Mouse (Mus musculus): ENCODE data around the gene Col23a1. TPM values are rescaled to one million over a fixed set of nuclear protein-coding genes. Genes with fewer than 3 reads are reported as not detected.

Col23a1 gene
- polyA plus RNA-seq, 1 experiment from 2014 or later, result 21.6 TPM

DNA sequence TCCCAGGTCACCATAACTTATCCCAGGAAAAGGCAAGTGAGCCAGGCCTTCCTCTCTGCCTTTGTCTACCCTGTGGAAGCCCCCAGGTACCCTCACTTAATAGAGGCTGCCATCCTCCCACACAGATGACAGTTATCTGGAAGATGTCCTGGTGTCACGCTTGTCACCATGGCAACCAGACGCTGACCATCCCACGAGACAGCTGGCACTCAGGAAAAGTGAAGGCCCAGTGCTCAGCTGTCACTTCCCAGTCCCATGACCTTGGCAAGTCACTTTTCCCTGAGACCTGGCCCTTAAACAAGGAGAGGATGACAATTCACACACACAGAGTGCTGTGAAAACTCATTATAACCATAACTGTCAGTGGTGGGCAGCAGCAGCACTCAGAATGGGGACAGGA lies 262.4 kb downstream of the Col23a1 start:
- 63% methylated on average over 3 of the region's 3 CpGs for WGBS
- H3K36me3 ChIP-seq (ENCODE audit: control insufficient read depth, insufficient read depth, low read length), result no peaks in the 10 kb centered on the region
- no peak overlapping the region for H3K9ac ChIP-seq (replicated peaks; ENCODE audit: low read depth, low read length)
- no peak overlapping the region for H3K4me2 ChIP-seq (replicated peaks; ENCODE audit: low read depth, low read length)
- peaks cover 7% of the 10 kb centered on the region; the same call in 1 of the 2 replicates for H3K4me1 ChIP-seq (ENCODE audit: control insufficient read depth, insufficient read depth, low read length)
- H3K9me3 ChIP-seq (ENCODE audit: control insufficient read depth, low read depth, low read length), result no peaks in the 10 kb centered on the region
- no peak overlapping the region for H3K4me3 ChIP-seq (ENCODE audit: low read depth, low read length)
- no peak for ATAC-seq (ENCODE audit: insufficient number of reproducible peaks, insufficient read depth, low FRiP score, low read depth)
- no peak overlapping the region for H3K27ac ChIP-seq (ENCODE audit: low read length)
- no peaks in the 10 kb centered on the region for H3K27me3 ChIP-seq (ENCODE audit: control insufficient read depth, insufficient read depth, low read length)

GRCm38 (mm10) chr11:51554590-51554989 lies 264.9 kb downstream of the Col23a1 start:
- Histone ChIP-seq H3K36me3 (ENCODE audit: control insufficient read depth, insufficient read depth, low read length) (no peaks in the 10 kb centered on the region), H3K4me3 (ENCODE audit: low read depth, low read length) (no peak overlapping the region), H3K27ac (ENCODE audit: low read length) (no peak overlapping the region), H3K9ac (replicated peaks; ENCODE audit: low read depth, low read length) (no peak overlapping the region), H3K4me1 (ENCODE audit: control insufficient read depth, insufficient read depth, low read length) (peaks cover 7% of the 10 kb centered on the region; the same call in 1 of the 2 replicates), H3K4me2 (replicated peaks; ENCODE audit: low read depth, low read length) (no peak overlapping the region), H3K9me3 (ENCODE audit: control insufficient read depth, low read depth, low read length) (no peaks in the 10 kb centered on the region), H3K27me3 (ENCODE audit: control insufficient read depth, insufficient read depth, low read length) (no peaks in the 10 kb centered on the region)
- ATAC-seq (ENCODE audit: insufficient number of reproducible peaks, insufficient read depth, low FRiP score, low read depth), result no peak
- WGBS, result 61% methylated on average over 8 of the region's 10 CpGs

DNA sequence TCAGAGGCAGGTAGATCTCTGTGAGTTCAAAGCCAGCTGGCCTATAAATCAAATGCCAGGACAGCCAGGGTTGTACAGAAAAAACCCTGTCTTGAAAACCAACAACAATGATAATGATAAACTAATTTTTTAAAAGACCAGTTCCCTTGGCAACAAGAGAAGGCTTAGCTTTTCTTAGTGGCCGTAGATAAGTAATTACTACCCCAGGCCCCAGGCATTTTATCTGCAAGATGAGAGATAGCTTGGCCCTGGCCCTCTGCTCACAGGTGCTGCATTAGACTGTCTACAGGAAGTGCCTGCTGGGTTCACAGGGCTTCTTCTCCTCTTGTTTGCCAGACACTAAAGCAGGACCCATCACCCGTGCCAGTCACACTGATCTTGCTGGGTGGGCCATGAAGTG lies 265.3 kb downstream of the Col23a1 start:
- Histone ChIP-seq H3K9ac (replicated peaks; ENCODE audit: low read depth, low read length) (no peak overlapping the region), H3K36me3 (ENCODE audit: control insufficient read depth, insufficient read depth, low read length) (no peaks in the 10 kb centered on the region), H3K9me3 (ENCODE audit: control insufficient read depth, low read depth, low read length) (no peaks in the 10 kb centered on the region), H3K27me3 (ENCODE audit: control insufficient read depth, insufficient read depth, low read length) (no peaks in the 10 kb centered on the region), H3K27ac (ENCODE audit: low read length) (no peak overlapping the region), H3K4me3 (ENCODE audit: low read depth, low read length) (no peak overlapping the region), H3K4me1 (ENCODE audit: control insufficient read depth, insufficient read depth, low read length) (peaks cover 7% of the 10 kb centered on the region; the same call in 1 of the 2 replicates), H3K4me2 (replicated peaks; ENCODE audit: low read depth, low read length) (no peak overlapping the region)
- ATAC-seq (ENCODE audit: insufficient number of reproducible peaks, insufficient read depth, low FRiP score, low read depth), result no peak
- WGBS, result 29% methylated on average over 2 of the region's 2 CpGs

DNA sequence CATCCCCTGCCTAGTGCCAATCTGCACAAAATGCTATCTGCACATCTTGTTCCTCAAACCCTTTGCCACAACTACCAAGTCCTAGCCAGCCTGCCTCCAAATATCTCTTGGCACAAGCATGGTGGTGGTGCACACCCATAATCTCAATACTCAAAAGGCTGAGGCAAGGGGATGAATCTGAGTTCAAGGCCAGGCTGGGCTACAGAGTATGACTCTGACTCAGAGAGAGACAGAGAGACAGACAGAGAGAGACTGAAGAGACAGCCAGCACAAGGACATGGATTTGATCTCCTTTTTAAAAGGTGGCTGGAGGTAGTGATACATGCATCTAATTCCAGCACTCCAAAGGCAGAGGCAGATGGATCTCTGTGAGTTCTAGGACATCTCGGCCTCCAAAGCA lies 273.6 kb downstream of the Col23a1 start:
- no peak overlapping the region for H3K27ac ChIP-seq (ENCODE audit: low read length)
- no peak for ATAC-seq (ENCODE audit: insufficient number of reproducible peaks, insufficient read depth, low FRiP score, low read depth)
- H3K36me3 ChIP-seq (ENCODE audit: control insufficient read depth, insufficient read depth, low read length), result no peaks in the 10 kb centered on the region
- H3K4me3 ChIP-seq (ENCODE audit: low read depth, low read length), result no peak overlapping the region
- WGBS, result 88% methylated on average over 1 of the region's 1 CpGs
- no peaks in the 10 kb centered on the region for H3K4me1 ChIP-seq (ENCODE audit: control insufficient read depth, insufficient read depth, low read length)
- no peaks in the 10 kb centered on the region for H3K27me3 ChIP-seq (ENCODE audit: control insufficient read depth, insufficient read depth, low read length)
- no peak overlapping the region for H3K4me2 ChIP-seq (replicated peaks; ENCODE audit: low read depth, low read length)
- no peak overlapping the region for H3K9ac ChIP-seq (replicated peaks; ENCODE audit: low read depth, low read length)
- H3K9me3 ChIP-seq (ENCODE audit: control insufficient read depth, low read depth, low read length), result no peaks in the 10 kb centered on the region

GRCm38 (mm10) chr11:51565062-51565461 lies 275.3 kb downstream of the Col23a1 start:
- no peak for ATAC-seq (ENCODE audit: insufficient number of reproducible peaks, insufficient read depth, low FRiP score, low read depth)
- Histone ChIP-seq H3K36me3 (ENCODE audit: control insufficient read depth, insufficient read depth, low read length) (no peaks in the 10 kb centered on the region), H3K9ac (replicated peaks; ENCODE audit: low read depth, low read length) (no peak overlapping the region), H3K27ac (ENCODE audit: low read length) (no peak overlapping the region), H3K9me3 (ENCODE audit: control insufficient read depth, low read depth, low read length) (no peaks in the 10 kb centered on the region), H3K4me2 (replicated peaks; ENCODE audit: low read depth, low read length) (no peak overlapping the region), H3K4me1 (ENCODE audit: control insufficient read depth, insufficient read depth, low read length) (no peaks in the 10 kb centered on the region), H3K4me3 (ENCODE audit: low read depth, low read length) (no peak overlapping the region), H3K27me3 (ENCODE audit: control insufficient read depth, insufficient read depth, low read length) (no peaks in the 10 kb centered on the region)
- WGBS, result 44% methylated on average over 3 of the region's 3 CpGs

GRCm38 (mm10) chr11:51565951-51566350 lies 276.2 kb downstream of the Col23a1 start:
- H3K36me3 ChIP-seq (ENCODE audit: control insufficient read depth, insufficient read depth, low read length), result no peaks in the 10 kb centered on the region
- ATAC-seq (ENCODE audit: insufficient number of reproducible peaks, insufficient read depth, low FRiP score, low read depth), result no peak
- no peak overlapping the region for H3K9ac ChIP-seq (replicated peaks; ENCODE audit: low read depth, low read length)
- no peak overlapping the region for H3K4me3 ChIP-seq (ENCODE audit: low read depth, low read length)
- H3K9me3 ChIP-seq (ENCODE audit: control insufficient read depth, low read depth, low read length), result no peaks in the 10 kb centered on the region
- no peak overlapping the region for H3K27ac ChIP-seq (ENCODE audit: low read length)
- H3K4me2 ChIP-seq (replicated peaks; ENCODE audit: low read depth, low read length), result no peak overlapping the region
- WGBS, result 89% methylated on average over 6 of the region's 6 CpGs
- no peaks in the 10 kb centered on the region for H3K27me3 ChIP-seq (ENCODE audit: control insufficient read depth, insufficient read depth, low read length)
- no peaks in the 10 kb centered on the region for H3K4me1 ChIP-seq (ENCODE audit: control insufficient read depth, insufficient read depth, low read length)

- H3K4me1 ChIP-seq (ENCODE audit: control insufficient read depth, insufficient read depth, low read length), result no peaks in the 10 kb centered on the region
- no peak for ATAC-seq (ENCODE audit: insufficient number of reproducible peaks, insufficient read depth, low FRiP score, low read depth)
- no peaks in the 10 kb centered on the region for H3K9me3 ChIP-seq (ENCODE audit: control insufficient read depth, low read depth, low read length)
- no peak overlapping the region for H3K9ac ChIP-seq (replicated peaks; ENCODE audit: low read depth, low read length)
- 82% methylated on average over 4 of the region's 4 CpGs for WGBS
- no peaks in the 10 kb centered on the region for H3K27me3 ChIP-seq (ENCODE audit: control insufficient read depth, insufficient read depth, low read length)
- H3K36me3 ChIP-seq (ENCODE audit: control insufficient read depth, insufficient read depth, low read length), result no peaks in the 10 kb centered on the region
- H3K4me3 ChIP-seq (ENCODE audit: low read depth, low read length), result no peak overlapping the region
- H3K27ac ChIP-seq (ENCODE audit: low read length), result no peak overlapping the region
- H3K4me2 ChIP-seq (replicated peaks; ENCODE audit: low read depth, low read length), result no peak overlapping the region
Measured at GRCm38 (mm10) chr11:51568801-51569200, 279.1 kb downstream of the Col23a1 start.

DNA sequence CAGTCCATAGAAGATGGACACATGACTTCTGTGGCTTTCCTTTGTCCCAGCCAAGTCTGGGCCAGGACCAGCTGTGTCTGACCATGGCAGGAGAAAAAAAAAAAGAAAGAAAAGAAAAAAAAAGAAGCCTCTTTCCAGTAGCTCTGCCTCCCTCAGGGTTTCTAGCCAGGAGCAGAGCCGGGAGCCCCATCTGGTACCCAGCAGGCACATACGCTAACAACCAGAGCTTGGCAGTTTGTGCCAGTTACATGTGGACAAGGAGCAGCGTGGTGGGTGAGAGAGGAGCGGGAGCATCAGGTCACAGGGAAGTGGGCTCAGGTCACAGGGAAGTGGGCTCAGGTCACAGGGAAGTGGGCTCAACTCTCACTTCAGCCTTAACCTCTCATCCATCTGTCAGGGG lies 286.7 kb downstream of the Col23a1 start:
- Histone ChIP-seq H3K4me3 (ENCODE audit: low read depth, low read length) (no peak overlapping the region), H3K36me3 (ENCODE audit: control insufficient read depth, insufficient read depth, low read length) (no peaks in the 10 kb centered on the region), H3K9ac (replicated peaks; ENCODE audit: low read depth, low read length) (no peak overlapping the region), H3K9me3 (ENCODE audit: control insufficient read depth, low read depth, low read length) (no peaks in the 10 kb centered on the region), H3K27me3 (ENCODE audit: control insufficient read depth, insufficient read depth, low read length) (no peaks in the 10 kb centered on the region), H3K4me1 (ENCODE audit: control insufficient read depth, insufficient read depth, low read length) (no peaks in the 10 kb centered on the region), H3K27ac (ENCODE audit: low read length) (no peak overlapping the region), H3K4me2 (replicated peaks; ENCODE audit: low read depth, low read length) (no peak overlapping the region)
- whole genome bisulfite sequencing, result 86% methylated on average over 4 of the region's 4 CpGs
- ATAC-seq (ENCODE audit: insufficient number of reproducible peaks, insufficient read depth, low FRiP score, low read depth), result no peak

GRCm38 (mm10) chr11:51577587-51577986 lies 287.9 kb downstream of the Col23a1 start:
- no peak overlapping the region for H3K9ac ChIP-seq (replicated peaks; ENCODE audit: low read depth, low read length)
- WGBS, result 81% methylated on average over 7 of the region's 7 CpGs
- ATAC-seq (ENCODE audit: insufficient number of reproducible peaks, insufficient read depth, low FRiP score, low read depth), result no peak
- no peak overlapping the region for H3K4me2 ChIP-seq (replicated peaks; ENCODE audit: low read depth, low read length)
- H3K27me3 ChIP-seq (ENCODE audit: control insufficient read depth, insufficient read depth, low read length), result no peaks in the 10 kb centered on the region
- H3K4me1 ChIP-seq (ENCODE audit: control insufficient read depth, insufficient read depth, low read length), result no peaks in the 10 kb centered on the region
- no peak overlapping the region for H3K27ac ChIP-seq (ENCODE audit: low read length)
- no peak overlapping the region for H3K4me3 ChIP-seq (ENCODE audit: low read depth, low read length)
- H3K36me3 ChIP-seq (ENCODE audit: control insufficient read depth, insufficient read depth, low read length), result no peaks in the 10 kb centered on the region
- H3K9me3 ChIP-seq (ENCODE audit: control insufficient read depth, low read depth, low read length), result no peaks in the 10 kb centered on the region

All from stomach, embryonic 14.5 days (tissue).